Comparison of ENCODE assay signal across 15 mouse cellular contexts in genomic region chr2:173119023-173119944, GRCm38 (mm10). TPM values are rescaled to one million over a fixed set of nuclear protein-coding genes. Genes with fewer than 3 reads are reported as not detected.
A peak's percentile ranks its signal among the peaks of the same experiment; 100 is the strongest.
DNase-seq lines count a peak whose midpoint lies in the region; ATAC-seq lines count a peak whose summit lies in the region.
"Had no signal": no experiment of that assay in that cellular context is flagged by ENCODE, and none has a peak within 500 bp of the region (broad histone marks: within the 10 kb centered on the region; RNA-seq: fewer than 3 reads in every experiment).

Gene Ctcfl, minus strand, starts transcription at chr2:173119525.

- H3K4me1 ChIP-seq in midbrain, embryonic 10.5 days = peaks cover 9% of the 10 kb centered on the region
- no peaks in the 10 kb centered on the region for H3K4me1 ChIP-seq in midbrain, embryonic 14.5 days (ENCODE audit: control insufficient read depth, insufficient read depth, low read length)
- H3K4me1 ChIP-seq in embryonic facial prominence, embryonic 15.5 days = 0 out of 2 replicates have a peak, but pooled peaks cover 4% of the 10 kb centered on the region
- peaks cover 27% of the 10 kb centered on the region for H3K4me1 ChIP-seq in liver, embryonic 13.5 days (replicated peaks)

- H3K36me3 ChIP-seq in midbrain, embryonic 10.5 days = no peaks in the 10 kb centered on the region
- H3K36me3 ChIP-seq in midbrain, embryonic 14.5 days (ENCODE audit: control insufficient read depth, insufficient read depth, low read length) = no peaks in the 10 kb centered on the region
- H3K36me3 ChIP-seq in embryonic facial prominence, embryonic 15.5 days = no peaks in the 10 kb centered on the region
- no peaks in the 10 kb centered on the region for H3K36me3 ChIP-seq in liver, embryonic 13.5 days
- H3K36me3 ChIP-seq: forebrain, embryonic 12.5 days; heart, embryonic 10.5 days; hindbrain, embryonic 10.5 days had no signal

- no peak for DNase-seq in midbrain, embryonic 10.5 days (ENCODE audit: low spot score)
- DNase-seq in midbrain, embryonic 14.5 days = no peak
- DNase-seq in liver, embryonic 13.5 days = no peak
- peak; percentile 87 for DNase-seq in testis, postnatal 14 days (ENCODE audit: low spot score)
- DNase-seq in retina, postnatal 1 day = no peak
- no peak for DNase-seq in kidney, adult 11 months
- DNase-seq: adrenal gland, postnatal 36 days; embryo, embryonic 11 days; kidney, adult 8-10 months; lung, postnatal 14 days; right cerebral cortex, postnatal 14 days had no signal

- H3K9ac ChIP-seq in midbrain, embryonic 14.5 days (replicated peaks; ENCODE audit: low read length) = no peak within 1 kb of the TSS
- H3K9ac ChIP-seq in embryonic facial prominence, embryonic 15.5 days = no peak within 1 kb of the TSS
- peak within 1 kb of the TSS; percentile 43; the same call in 1 of the 2 replicates for H3K9ac ChIP-seq in liver, embryonic 13.5 days
- H3K9ac ChIP-seq: forebrain, embryonic 12.5 days had no signal

- no peak within 1 kb of the TSS for H3K4me3 ChIP-seq in midbrain, embryonic 10.5 days
- H3K4me3 ChIP-seq in midbrain, embryonic 14.5 days (replicated peaks; ENCODE audit: low read depth, low read length) = no peak within 1 kb of the TSS
- H3K4me3 ChIP-seq in embryonic facial prominence, embryonic 15.5 days (replicated peaks) = no peak within 1 kb of the TSS
- peak within 1 kb of the TSS; percentile 10; the same call in 1 of the 2 replicates for H3K4me3 ChIP-seq in liver, embryonic 13.5 days (replicated peaks)
- H3K4me3 ChIP-seq: forebrain, embryonic 12.5 days; heart, embryonic 10.5 days; hindbrain, embryonic 10.5 days had no signal

- no peaks in the 10 kb centered on the region; the same call in 1 of the 2 replicates for H3K27me3 ChIP-seq in midbrain, embryonic 10.5 days (ENCODE audit: low read depth, poor library complexity, severe bottlenecking)
- H3K27me3 ChIP-seq in midbrain, embryonic 14.5 days (ENCODE audit: control insufficient read depth, insufficient read depth, low read length) = no peaks in the 10 kb centered on the region
- no peaks in the 10 kb centered on the region for H3K27me3 ChIP-seq in embryonic facial prominence, embryonic 15.5 days
- peaks cover 19% of the 10 kb centered on the region; the same call in 1 of the 2 replicates for H3K27me3 ChIP-seq in liver, embryonic 13.5 days
- H3K27me3 ChIP-seq: forebrain, embryonic 12.5 days had no signal

- no peak within 1 kb of the TSS for H3K4me2 ChIP-seq in midbrain, embryonic 14.5 days (ENCODE audit: low read length)
- H3K4me2 ChIP-seq in embryonic facial prominence, embryonic 15.5 days (replicated peaks) = no peak within 1 kb of the TSS
- peak within 1 kb of the TSS; percentile 50 for H3K4me2 ChIP-seq in liver, embryonic 13.5 days
- H3K4me2 ChIP-seq: forebrain, embryonic 12.5 days had no signal

- ATAC-seq in midbrain, embryonic 14.5 days (ENCODE audit: low FRiP score, low TSS enrichment) = no peak
- peak; percentile 47; the same call in 1 of the 2 replicates for ATAC-seq in embryonic facial prominence, embryonic 15.5 days (ENCODE audit: insufficient number of reproducible peaks, low FRiP score, low TSS enrichment, low read depth)
- ATAC-seq in liver, embryonic 13.5 days (ENCODE audit: low read depth) = peak; percentile 63

- 89% methylated on average over 35 of the region's 35 CpGs for WGBS in midbrain, embryonic 10.5 days
- 89% methylated on average over 35 of the region's 35 CpGs for WGBS in midbrain, embryonic 14.5 days
- WGBS in embryonic facial prominence, embryonic 15.5 days = 89% methylated on average over 35 of the region's 35 CpGs
- 77% methylated on average over 35 of the region's 35 CpGs for WGBS in liver, embryonic 13.5 days (ENCODE audit: insufficient replicate concordance)

- 0 out of 2 replicates have a peak within 1 kb of the TSS, but pooled peaks have one; percentile 13 for H3K27ac ChIP-seq in midbrain, embryonic 10.5 days (replicated peaks)
- H3K27ac ChIP-seq in midbrain, embryonic 14.5 days (replicated peaks; ENCODE audit: low read depth, low read length) = no peak within 1 kb of the TSS
- H3K27ac ChIP-seq in embryonic facial prominence, embryonic 15.5 days (replicated peaks) = no peak within 1 kb of the TSS
- peak within 1 kb of the TSS; percentile 86 for H3K27ac ChIP-seq in liver, embryonic 13.5 days
- H3K27ac ChIP-seq: forebrain, embryonic 12.5 days; heart, embryonic 10.5 days; hindbrain, embryonic 10.5 days had no signal

- H3K9me3 ChIP-seq in midbrain, embryonic 10.5 days (replicated peaks) = no peaks in the 10 kb centered on the region
- no peaks in the 10 kb centered on the region for H3K9me3 ChIP-seq in midbrain, embryonic 14.5 days (ENCODE audit: control insufficient read depth, low read length)
- no peaks in the 10 kb centered on the region for H3K9me3 ChIP-seq in embryonic facial prominence, embryonic 15.5 days (replicated peaks)
- H3K9me3 ChIP-seq in liver, embryonic 13.5 days (replicated peaks) = no peaks in the 10 kb centered on the region; the same call in 1 of the 2 replicates
- H3K9me3 ChIP-seq: forebrain, embryonic 12.5 days; heart, embryonic 10.5 days had no signal

RNA-seq across cellular contexts. Expression of gene Ctcfl, which starts in this region (rescaled TPM):
- polyA plus RNA-seq in midbrain, embryonic 10.5 days (2016; fragmentation: Nextera tagmentation; extraction: Ambion mirVana) = 0.07 and 0.11 TPM in 2 replicates
- not detected in 2 replicates for polyA plus RNA-seq in midbrain, embryonic 14.5 days (2014; fragmentation: Nextera tagmentation; extraction: Ambion mirVana)
- 0.09 TPM in 1 of 2 replicates, not detected in the other for polyA plus RNA-seq in embryonic facial prominence, embryonic 15.5 days (2015; fragmentation: Nextera tagmentation; extraction: Ambion mirVana)
- polyA plus RNA-seq in liver, embryonic 13.5 days (2015; fragmentation: Nextera tagmentation; extraction: Ambion mirVana) = 0.02 and 0.05 TPM in 2 replicates

Comparison
In these comparisons a context has a peak if more than half of its experiments do, and no peak if none do; other contexts are left out.
1. Peak in ATAC-seq in embryonic facial prominence, embryonic 15.5 days; RNA of the gene not detected or under 1 TPM.
2. Peak in ATAC-seq, H3K4me3 ChIP-seq, H3K27ac ChIP-seq, H3K9ac ChIP-seq and H3K4me2 ChIP-seq in liver, embryonic 13.5 days; RNA of the gene not detected or under 1 TPM.